ENCODE assay signal across 9 mouse cellular contexts in genomic region chr2:70127351-70128148, GRCm38 (mm10).
DNase-seq lines count a peak whose midpoint lies in the region; ATAC-seq lines count a peak whose summit lies in the region.
"Had no signal": no experiment of that assay in that cellular context is flagged by ENCODE, and none has a peak within 500 bp of the region (broad histone marks: within the 10 kb centered on the region; RNA-seq: fewer than 3 reads in every experiment).

No protein-coding gene starts in this region.

- H3K36me3 ChIP-seq in kidney, embryonic 15.5 days, result no peaks in the 10 kb centered on the region
- no peaks in the 10 kb centered on the region for H3K36me3 ChIP-seq in hindbrain, embryonic 13.5 days
- H3K36me3 ChIP-seq in neural tube, embryonic 13.5 days, result no peaks in the 10 kb centered on the region

- peak overlapping the region; percentile 46 for H3K4me2 ChIP-seq in kidney, embryonic 15.5 days
- peak overlapping the region; percentile 47 for H3K4me2 ChIP-seq in hindbrain, embryonic 13.5 days
- peak overlapping the region; percentile 46 for H3K4me2 ChIP-seq in neural tube, embryonic 13.5 days

- peaks cover 36% of the 10 kb centered on the region for H3K27me3 ChIP-seq in kidney, embryonic 15.5 days
- H3K27me3 ChIP-seq in hindbrain, embryonic 13.5 days, result 0 out of 2 replicates have a peak, but pooled peaks cover 4% of the 10 kb centered on the region
- peaks cover 9% of the 10 kb centered on the region; the same call in 1 of the 2 replicates for H3K27me3 ChIP-seq in neural tube, embryonic 13.5 days

- 16% methylated on average over 21 of the region's 21 CpGs for WGBS in kidney, embryonic 15.5 days
- 5% methylated on average over 21 of the region's 21 CpGs for WGBS in hindbrain, embryonic 13.5 days
- 6% methylated on average over 21 of the region's 21 CpGs for WGBS in neural tube, embryonic 13.5 days

- H3K4me1 ChIP-seq in kidney, embryonic 15.5 days, result peaks cover 19% of the 10 kb centered on the region
- H3K4me1 ChIP-seq in hindbrain, embryonic 13.5 days (replicated peaks), result peaks cover 32% of the 10 kb centered on the region
- H3K4me1 ChIP-seq in neural tube, embryonic 13.5 days (replicated peaks), result peaks cover 21% of the 10 kb centered on the region

- ATAC-seq in kidney, embryonic 15.5 days (replicated peaks; ENCODE audit: low FRiP score), result no peak
- peak; percentile 79 for ATAC-seq in hindbrain, embryonic 13.5 days (ENCODE audit: low FRiP score)
- peak; percentile 79 for ATAC-seq in neural tube, embryonic 13.5 days (ENCODE audit: low read depth)

- H3K9me3 ChIP-seq in kidney, embryonic 15.5 days (replicated peaks), result no peaks in the 10 kb centered on the region
- H3K9me3 ChIP-seq in hindbrain, embryonic 13.5 days, result no peaks in the 10 kb centered on the region
- no peaks in the 10 kb centered on the region for H3K9me3 ChIP-seq in neural tube, embryonic 13.5 days

- H3K9ac ChIP-seq in kidney, embryonic 15.5 days, result 0 out of 2 replicates have a peak overlapping the region, but pooled peaks have one; percentile 4
- H3K9ac ChIP-seq in hindbrain, embryonic 13.5 days, result peak overlapping the region; percentile 49
- peak overlapping the region; percentile 57 for H3K9ac ChIP-seq in neural tube, embryonic 13.5 days

- H3K4me3 ChIP-seq in kidney, embryonic 15.5 days (replicated peaks), result no peak overlapping the region
- H3K4me3 ChIP-seq in hindbrain, embryonic 13.5 days, result peak overlapping the region; percentile 7
- H3K4me3 ChIP-seq in neural tube, embryonic 13.5 days, result 0 out of 2 replicates have a peak overlapping the region, but pooled peaks have one; percentile 1

- no peak for DNase-seq in kidney, adult 9 months
- DNase-seq in brain, embryonic 18.5 days (ENCODE audit: low read depth, low spot score), result peak; percentile 64
- no peak for DNase-seq in adrenal gland, postnatal 4 days (ENCODE audit: low spot score in 2 of 2)
- DNase-seq in adrenal gland, postnatal 36 days, result no peak
- DNase-seq in thymus, postnatal 0 days (ENCODE audit: low spot score), result no peak

- H3K27ac ChIP-seq in kidney, embryonic 15.5 days, result no peak overlapping the region
- peak overlapping the region; percentile 86 for H3K27ac ChIP-seq in hindbrain, embryonic 13.5 days
- peak overlapping the region; percentile 73 for H3K27ac ChIP-seq in neural tube, embryonic 13.5 days (replicated peaks)
- H3K27ac ChIP-seq: macrophage had no signal

Comparison
In these comparisons a context has a peak if more than half of its experiments do, and no peak if none do; other contexts are left out.
1. H3K9ac ChIP-seq: peak in every context shown above with its lines; median percentile 57 in neural tube, embryonic 13.5 days; 49 in hindbrain, embryonic 13.5 days; 4 in kidney, embryonic 15.5 days.